Mouse (Mus musculus): ENCODE measurements at regions not wholly inside any gene's neighbourhood (a gene's known extent, or its start where the extent isn't known, plus 50 kb on each side); places are given as distances from the start of the nearest gene placed in this dataset.

GRCm38 (mm10) chr5:54543556-54544061 is 545.3 kb downstream of the Stim2 start:
- DNase-seq (ENCODE audit: inconsistent ontology term), result no peak

GRCm38 (mm10) chr5:54578519-54578918 is 580.2 kb downstream of the Stim2 start:
- DNase-seq (ENCODE audit: inconsistent ontology term), result peak; percentile 75

DNA sequence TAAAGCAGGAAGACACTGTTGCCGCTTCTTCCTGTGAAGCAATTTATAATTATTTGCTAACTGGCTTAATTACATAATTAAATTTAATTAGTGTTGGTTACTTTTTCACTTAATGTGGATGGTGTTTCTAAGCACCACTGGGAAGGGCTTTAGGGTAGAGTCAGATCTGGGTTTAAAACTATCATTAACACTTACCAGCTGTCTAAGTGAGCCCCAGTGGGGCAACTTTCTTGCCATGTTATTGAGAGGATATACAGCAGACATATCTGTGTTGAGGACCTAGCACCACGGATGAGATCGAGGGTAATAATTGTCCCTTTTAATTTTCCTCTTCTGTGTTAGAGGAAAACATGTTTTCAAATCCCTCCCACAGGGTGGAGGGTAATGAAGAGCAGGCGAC is 581.2 kb downstream of the Stim2 start:
- DNase-seq (ENCODE audit: inconsistent ontology term), result no peak

DNA sequence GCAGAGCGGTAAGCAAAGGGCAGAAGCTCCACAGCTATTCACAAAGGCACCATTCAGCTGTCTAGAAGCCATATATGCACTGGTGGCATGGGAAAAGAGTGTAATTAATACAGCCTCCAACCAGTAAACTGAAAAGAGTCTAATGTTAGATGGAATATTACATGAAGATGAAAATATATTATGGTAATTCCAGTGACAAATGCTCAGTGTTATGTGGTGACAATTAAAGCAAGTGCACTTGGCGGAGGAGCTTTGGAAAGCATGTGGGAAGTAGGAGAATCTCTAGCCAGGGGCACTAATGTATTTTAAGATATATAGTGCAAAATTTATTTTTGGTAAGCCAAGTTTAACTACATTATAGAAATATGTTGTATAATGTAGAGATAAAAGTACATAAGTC is 583.9 kb downstream of the Stim2 start:
- no peak for DNase-seq (ENCODE audit: inconsistent ontology term)

GRCm38 (mm10) chr5:54588332-54589020 is 590.2 kb downstream of the Stim2 start:
- DNase-seq (ENCODE audit: inconsistent ontology term), result no peak

GRCm38 (mm10) chr5:54610957-54611356 is 612.7 kb downstream of the Stim2 start:
- no peak for DNase-seq (ENCODE audit: inconsistent ontology term)

- DNase-seq (ENCODE audit: inconsistent ontology term), result no peak
Observed at GRCm38 (mm10) chr5:54622733-54623132, 624.4 kb downstream of the Stim2 start.

DNA sequence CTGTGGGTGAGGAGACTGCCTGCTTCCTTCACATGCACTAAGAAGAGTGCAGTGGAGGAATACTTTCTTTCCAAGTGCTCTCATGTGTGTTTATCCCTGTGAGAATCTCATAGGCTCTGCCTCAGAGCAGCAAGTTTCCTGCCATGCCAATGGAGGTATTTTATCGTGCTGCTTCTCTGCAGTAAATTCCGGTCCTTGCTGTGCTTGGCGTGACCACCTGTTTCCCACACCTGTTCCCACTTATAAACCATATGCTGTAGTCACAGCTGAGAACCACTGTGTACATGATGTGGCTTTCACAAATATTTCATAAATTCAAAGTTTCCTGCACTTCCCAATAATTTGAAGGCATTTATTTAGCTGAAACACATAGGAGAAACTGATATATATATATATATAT is 634.0 kb downstream of the Stim2 start:
- DNase-seq (ENCODE audit: inconsistent ontology term), result no peak

Measured in Muller cell, postnatal 12 days (primary cell).